Mouse (Mus musculus) megakaryocyte, embryonic 14.5 days (primary cell): ENCODE results near the gene Arl6.

Source experiments
- FLI1 ChIP-seq: IDR thresholded peaks from 2 replicates; pipeline ENCODE4 v1.6.1; 2012; ENCODE audit warnings: low read length, inconsistent platforms, mixed read lengths
- GATA1 ChIP-seq: IDR thresholded peaks from 3 replicates; pipeline ENCODE4 v1.6.1; 2012; ENCODE audit warnings: mixed read lengths, low read length, inconsistent platforms, borderline replicate concordance

GRCm38 (mm10) chr16:59566437-59566836 is 72.8 kb downstream of the Arl6 start:
- TF ChIP-seq GATA1 (no peak), FLI1 (no peak)
